Mouse (Mus musculus): ENCODE results near the gene Lsm4. TPM values are rescaled to one million over a fixed set of nuclear protein-coding genes. Genes with fewer than 3 reads are reported as not detected.
A peak's percentile ranks its signal among the peaks of the same experiment; 100 is the strongest.

Lsm4 gene
- total and polyA plus RNA-seq, 2 experiments from 2014 or later = 202 to 438 TPM

- H3K4me2 ChIP-seq (ENCODE audit: low read depth, low read length) = peak overlapping the region; percentile 5
- ATAC-seq (ENCODE audit: insufficient read depth, low read depth) (peak; percentile 19), DNase-seq (ENCODE audit: low spot score) (peak; percentile 45)
- 15% methylated on average over 22 of the region's 22 CpGs for WGBS
- 0 out of 2 replicates have a peak overlapping the region, but pooled peaks have one; percentile 3 for H3K4me3 ChIP-seq (ENCODE audit: low read depth, low read length)
- no peak overlapping the region; the same call in 1 of the 2 replicates for H3K9ac ChIP-seq (replicated peaks; ENCODE audit: low read depth, low read length)
- H3K36me3 ChIP-seq (replicated peaks; ENCODE audit: control insufficient read depth, insufficient read depth, low read length) = no peaks in the 10 kb centered on the region
- peaks cover 35% of the 10 kb centered on the region for H3K4me1 ChIP-seq (ENCODE audit: control insufficient read depth, insufficient read depth)
- no peaks in the 10 kb centered on the region for H3K9me3 ChIP-seq (replicated peaks; ENCODE audit: control insufficient read depth, low read length)
- no peak for TF ChIP-seq CTCF (IDR thresholded peaks at IDR 0.05; ENCODE audit: low read depth)
- TF ChIP-seq EP300 (IDR thresholded peaks at IDR 0.05; ENCODE audit: low read depth) = no peak
- peak overlapping the region; percentile 62; the same call in 1 of the 2 replicates for H3K27ac ChIP-seq (ENCODE audit: low read depth)
- H3K27me3 ChIP-seq (ENCODE audit: control insufficient read depth, insufficient read depth, low read length) = no peaks in the 10 kb centered on the region
Observed at GRCm38 (mm10) chr8:70630532-70631381, 42.3 kb upstream of the Lsm4 start.

- DNase-seq (ENCODE audit: low spot score) (peak; percentile 37), ATAC-seq (ENCODE audit: insufficient read depth, low read depth) (peak; percentile 25)
- Histone ChIP-seq H3K9ac (replicated peaks; ENCODE audit: low read depth, low read length) (no peak overlapping the region), H3K4me2 (ENCODE audit: low read depth, low read length) (peak overlapping the region; percentile 32; the same call in 1 of the 2 replicates), H3K27ac (ENCODE audit: low read depth) (peak overlapping the region; percentile 7; the same call in 1 of the 2 replicates), H3K27me3 (ENCODE audit: control insufficient read depth, insufficient read depth, low read length) (no peaks in the 10 kb centered on the region), H3K9me3 (replicated peaks; ENCODE audit: control insufficient read depth, low read length) (no peaks in the 10 kb centered on the region), H3K36me3 (replicated peaks; ENCODE audit: control insufficient read depth, insufficient read depth, low read length) (no peaks in the 10 kb centered on the region), H3K4me1 (ENCODE audit: control insufficient read depth, insufficient read depth) (peaks cover 35% of the 10 kb centered on the region), H3K4me3 (ENCODE audit: low read depth, low read length) (0 out of 2 replicates have a peak overlapping the region, but pooled peaks have one; percentile 3)
- WGBS = 18% methylated on average over 24 of the region's 24 CpGs
- TF ChIP-seq EP300 (IDR thresholded peaks at IDR 0.05; ENCODE audit: low read depth) (no peak), CTCF (IDR thresholded peaks at IDR 0.05; ENCODE audit: low read depth) (no peak)
Observed at GRCm38 (mm10) chr8:70631436-70631835, 41.6 kb upstream of the Lsm4 start.

- H3K4me1 ChIP-seq (ENCODE audit: control insufficient read depth, insufficient read depth) = peaks cover 35% of the 10 kb centered on the region
- H3K9me3 ChIP-seq (replicated peaks; ENCODE audit: control insufficient read depth, low read length) = no peaks in the 10 kb centered on the region
- peak within 1 kb of the TSS; percentile 75 for H3K27ac ChIP-seq (ENCODE audit: low read depth)
- 91% methylated on average over 6 of the region's 6 CpGs for WGBS
- no peaks in the 10 kb centered on the region for H3K27me3 ChIP-seq (ENCODE audit: control insufficient read depth, insufficient read depth, low read length)
- H3K36me3 ChIP-seq (replicated peaks; ENCODE audit: control insufficient read depth, insufficient read depth, low read length) = no peaks in the 10 kb centered on the region
- no peak within 1 kb of the TSS for H3K9ac ChIP-seq (replicated peaks; ENCODE audit: low read depth, low read length)
- no peak for DNase-seq (ENCODE audit: low spot score)
- no peak for ATAC-seq (ENCODE audit: insufficient read depth, low read depth)
- no peak for TF ChIP-seq EP300 (IDR thresholded peaks at IDR 0.05; ENCODE audit: low read depth)
- no peak for TF ChIP-seq CTCF (IDR thresholded peaks at IDR 0.05; ENCODE audit: low read depth)
- H3K4me3 ChIP-seq (ENCODE audit: low read depth, low read length) = 0 out of 2 replicates have a peak within 1 kb of the TSS, but pooled peaks have one; percentile 3
- peak within 1 kb of the TSS; percentile 32; the same call in 1 of the 2 replicates for H3K4me2 ChIP-seq (ENCODE audit: low read depth, low read length)
Observed at GRCm38 (mm10) chr8:70632346-70632892, 40.6 kb upstream of the Lsm4 start, which contains the start of gene Gdf15. TSS of gene Gdf15 (minus strand) at chr8:70632456.

GRCm38 (mm10) chr8:70634066-70634465, 39.0 kb upstream of the Lsm4 start:
- Histone ChIP-seq H3K4me3 (ENCODE audit: low read depth, low read length) (no peak overlapping the region), H3K36me3 (replicated peaks; ENCODE audit: control insufficient read depth, insufficient read depth, low read length) (no peaks in the 10 kb centered on the region), H3K4me2 (ENCODE audit: low read depth, low read length) (no peak overlapping the region), H3K9ac (replicated peaks; ENCODE audit: low read depth, low read length) (0 out of 2 replicates have a peak overlapping the region, but pooled peaks have one; percentile 30), H3K27ac (ENCODE audit: low read depth) (peak overlapping the region; percentile 75), H3K27me3 (ENCODE audit: control insufficient read depth, insufficient read depth, low read length) (no peaks in the 10 kb centered on the region), H3K4me1 (ENCODE audit: control insufficient read depth, insufficient read depth) (peaks cover 41% of the 10 kb centered on the region), H3K9me3 (replicated peaks; ENCODE audit: control insufficient read depth, low read length) (no peaks in the 10 kb centered on the region)
- peak; percentile 69 for DNase-seq (ENCODE audit: low spot score)
- WGBS = 22% methylated on average over 6 of the region's 6 CpGs
- peak; percentile 52; the same call in 1 of the 2 replicates for ATAC-seq (ENCODE audit: insufficient read depth, low read depth)
- no peak for TF ChIP-seq CTCF (IDR thresholded peaks at IDR 0.05; ENCODE audit: low read depth)
- TF ChIP-seq EP300 (IDR thresholded peaks at IDR 0.05; ENCODE audit: low read depth) = peak; percentile 89; the same call in 1 of the 2 replicates

- H3K4me1 ChIP-seq (ENCODE audit: control insufficient read depth, insufficient read depth) = peaks cover 39% of the 10 kb centered on the region
- DNase-seq (ENCODE audit: low spot score) = no peak
- no peak overlapping the region for H3K4me2 ChIP-seq (ENCODE audit: low read depth, low read length)
- TF ChIP-seq CTCF (IDR thresholded peaks at IDR 0.05; ENCODE audit: low read depth) = no peak
- no peak for TF ChIP-seq EP300 (IDR thresholded peaks at IDR 0.05; ENCODE audit: low read depth)
- H3K27me3 ChIP-seq (ENCODE audit: control insufficient read depth, insufficient read depth, low read length) = no peaks in the 10 kb centered on the region
- ATAC-seq (ENCODE audit: insufficient read depth, low read depth) = no peak
- no peak overlapping the region for H3K9ac ChIP-seq (replicated peaks; ENCODE audit: low read depth, low read length)
- H3K27ac ChIP-seq (ENCODE audit: low read depth) = no peak overlapping the region
- H3K4me3 ChIP-seq (ENCODE audit: low read depth, low read length) = no peak overlapping the region
- H3K36me3 ChIP-seq (replicated peaks; ENCODE audit: control insufficient read depth, insufficient read depth, low read length) = no peaks in the 10 kb centered on the region
- 77% methylated on average over 6 of the region's 6 CpGs for WGBS
- H3K9me3 ChIP-seq (replicated peaks; ENCODE audit: control insufficient read depth, low read length) = no peaks in the 10 kb centered on the region
Observed at GRCm38 (mm10) chr8:70635527-70635926, 37.5 kb upstream of the Lsm4 start.
